Mouse (Mus musculus): Measurements from ENCODE around the gene Psmd13. TPM values are rescaled to one million over a fixed set of nuclear protein-coding genes. Genes with fewer than 3 reads are reported as not detected.

Psmd13 gene
- polyA plus RNA-seq, 1 experiment from 2014 or later = 246 TPM

- Histone ChIP-seq H3K9ac (replicated peaks; ENCODE audit: low read length) (no peak overlapping the region), H3K36me3 (ENCODE audit: insufficient read depth, low read length) (peaks cover 34% of the 10 kb centered on the region), H3K27me3 (ENCODE audit: insufficient read depth, low read length) (no peaks in the 10 kb centered on the region), H3K4me1 (ENCODE audit: insufficient read depth, low read length) (peaks cover 23% of the 10 kb centered on the region), H3K9me3 (ENCODE audit: low read length) (no peaks in the 10 kb centered on the region), H3K4me3 (ENCODE audit: low read length) (no peak overlapping the region), H3K4me2 (replicated peaks; ENCODE audit: low read depth, low read length) (no peak overlapping the region), H3K27ac (ENCODE audit: low read length) (no peak overlapping the region)
- 82% methylated on average over 8 of the region's 8 CpGs for WGBS
- no peak for ATAC-seq (ENCODE audit: low FRiP score, low TSS enrichment)
These were observed 66.4 kb downstream of the Psmd13 start for GRCm38 (mm10) chr7:140948161-140948560.

Other genes with a start within 250 kb of the Psmd13 start
- gene Olfr53, start 235.5 kb upstream of the Psmd13 start, polyA plus RNA-seq (2015; fragmentation: Nextera tagmentation; extraction: Ambion mirVana) = not detected in 2 replicates
- not detected in 2 replicates for gene Olfr539, start 222.0 kb upstream of the Psmd13 start, polyA plus RNA-seq (2015; fragmentation: Nextera tagmentation; extraction: Ambion mirVana)
- not detected in 2 replicates for gene Olfr45, start 200.0 kb upstream of the Psmd13 start, polyA plus RNA-seq (2015; fragmentation: Nextera tagmentation; extraction: Ambion mirVana)
- gene Olfr541, start 184.7 kb upstream of the Psmd13 start, polyA plus RNA-seq (2015; fragmentation: Nextera tagmentation; extraction: Ambion mirVana) = not detected in 2 replicates
- 1.4 and 1.8 TPM in 2 replicates for gene Cyp2e1, start 118.2 kb upstream of the Psmd13 start, polyA plus RNA-seq (2015; fragmentation: Nextera tagmentation; extraction: Ambion mirVana)
- gene Syce1, start 94.1 kb upstream of the Psmd13 start, polyA plus RNA-seq (2015; fragmentation: Nextera tagmentation; extraction: Ambion mirVana) = 0.25 and 0.37 TPM in 2 replicates
- gene Zfp941, start 59.8 kb upstream of the Psmd13 start, polyA plus RNA-seq (2015; fragmentation: Nextera tagmentation; extraction: Ambion mirVana) = 1.4 and 1.6 TPM in 2 replicates
- gene Urah, start 47.0 kb upstream of the Psmd13 start, polyA plus RNA-seq (2015; fragmentation: Nextera tagmentation; extraction: Ambion mirVana) = 0.49 and 0.92 TPM in 2 replicates
- gene Scgb1c1, start 36.4 kb upstream of the Psmd13 start, polyA plus RNA-seq (2015; fragmentation: Nextera tagmentation; extraction: Ambion mirVana) = not detected in 2 replicates
- 0.12 TPM in 1 of 2 replicates, not detected in the other for gene Odf3, start 34.2 kb upstream of the Psmd13 start, polyA plus RNA-seq (2015; fragmentation: Nextera tagmentation; extraction: Ambion mirVana)
- gene Gm45785, start 25.6 kb upstream of the Psmd13 start, polyA plus RNA-seq (2015; fragmentation: Nextera tagmentation; extraction: Ambion mirVana) = not detected in 2 replicates
- gene Ric8a, start 25.0 kb upstream of the Psmd13 start, polyA plus RNA-seq (2015; fragmentation: Nextera tagmentation; extraction: Ambion mirVana) = 69.7 and 73.6 TPM in 2 replicates
- 41.7 and 42.1 TPM in 2 replicates for gene Bet1l, start 24.4 kb upstream of the Psmd13 start, polyA plus RNA-seq (2015; fragmentation: Nextera tagmentation; extraction: Ambion mirVana)
- 41.5 and 42.6 TPM in 2 replicates for gene Sirt3, start 341 bp downstream of the Psmd13 start, polyA plus RNA-seq (2015; fragmentation: Nextera tagmentation; extraction: Ambion mirVana)
- 1.4 and 2.6 TPM in 2 replicates for gene Cox8b, start 18.5 kb downstream of the Psmd13 start, polyA plus RNA-seq (2015; fragmentation: Nextera tagmentation; extraction: Ambion mirVana)
- 1.9 and 2.2 TPM in 2 replicates for gene Nlrp6, start 38.9 kb downstream of the Psmd13 start, polyA plus RNA-seq (2015; fragmentation: Nextera tagmentation; extraction: Ambion mirVana)
- gene Pgghg, start 59.4 kb downstream of the Psmd13 start, polyA plus RNA-seq (2015; fragmentation: Nextera tagmentation; extraction: Ambion mirVana) = 25.3 and 26.6 TPM in 2 replicates
- gene Ifitm5, start 68.3 kb downstream of the Psmd13 start, polyA plus RNA-seq (2015; fragmentation: Nextera tagmentation; extraction: Ambion mirVana) = 4.2 and 5.8 TPM in 2 replicates
- gene Gm45717, start 74.0 kb downstream of the Psmd13 start, polyA plus RNA-seq (2015; fragmentation: Nextera tagmentation; extraction: Ambion mirVana) = 0.76 TPM in 1 of 2 replicates, not detected in the other
- 991 and 995 TPM in 2 replicates for gene Ifitm2, start 74.0 kb downstream of the Psmd13 start, polyA plus RNA-seq (2015; fragmentation: Nextera tagmentation; extraction: Ambion mirVana)
- 64.6 and 72.4 TPM in 2 replicates for gene Ifitm1, start 85.3 kb downstream of the Psmd13 start, polyA plus RNA-seq (2015; fragmentation: Nextera tagmentation; extraction: Ambion mirVana)
- gene Ifitm3, start 128.8 kb downstream of the Psmd13 start, polyA plus RNA-seq (2015; fragmentation: Nextera tagmentation; extraction: Ambion mirVana) = 210 and 234 TPM in 2 replicates
- gene Ifitm6, start 136.0 kb downstream of the Psmd13 start, polyA plus RNA-seq (2015; fragmentation: Nextera tagmentation; extraction: Ambion mirVana) = 0.94 and 1.5 TPM in 2 replicates
- gene Gm17387, start 147.2 kb downstream of the Psmd13 start, polyA plus RNA-seq (2015; fragmentation: Nextera tagmentation; extraction: Ambion mirVana) = not detected in 2 replicates
- 13.2 and 13.9 TPM in 2 replicates for gene B4galnt4, start 179.1 kb downstream of the Psmd13 start, polyA plus RNA-seq (2015; fragmentation: Nextera tagmentation; extraction: Ambion mirVana)
- 9.2 and 10.5 TPM in 2 replicates for gene Pkp3, start 196.2 kb downstream of the Psmd13 start, polyA plus RNA-seq (2015; fragmentation: Nextera tagmentation; extraction: Ambion mirVana)
- gene Sigirr, start 218.6 kb downstream of the Psmd13 start, polyA plus RNA-seq (2015; fragmentation: Nextera tagmentation; extraction: Ambion mirVana) = 37.7 and 45.2 TPM in 2 replicates
- gene Ano9, start 235.8 kb downstream of the Psmd13 start, polyA plus RNA-seq (2015; fragmentation: Nextera tagmentation; extraction: Ambion mirVana) = 8.0 and 8.6 TPM in 2 replicates
- 85.5 and 86.7 TPM in 2 replicates for gene Ptdss2, start 240.4 kb downstream of the Psmd13 start, polyA plus RNA-seq (2015; fragmentation: Nextera tagmentation; extraction: Ambion mirVana)